Mouse (Mus musculus) hindbrain, embryonic 14.5 days (tissue): ENCODE results near the gene Chodl. TPM values are rescaled to one million over a fixed set of nuclear protein-coding genes. Genes with fewer than 3 reads are reported as not detected.
A peak's percentile ranks its signal among the peaks of the same experiment; 100 is the strongest.

Experiments
- ATAC-seq: fragments of 200-750 bp; cut with Nextera tagmentation; 2 replicates; pipeline ENCODE4 v1.8.0; 2017; ENCODE audit warnings: moderate number of reproducible peaks, mild to moderate bottlenecking, moderate TSS enrichment, moderate library complexity; ENCODE audit not compliant: low FRiP score
- DNase-seq: peaks from one replicate; pipeline ENCODE4 v3.0.0-alpha.2; 2015; ENCODE audit warnings: low spot score
- H3K27ac ChIP-seq: fragments of 300-500 bp; sonication (generic); 2 replicates; pipeline ENCODE4 v1.5.1; 2014; ENCODE audit warnings: mild to moderate bottlenecking, moderate library complexity
- H3K27me3 ChIP-seq: fragments of 300-500 bp; sonication (generic); 2 replicates; pipeline ENCODE4 v1.6.1; 2014; ENCODE audit warnings: mild to moderate bottlenecking, low read length, mixed read lengths; ENCODE audit not compliant: control insufficient read depth, insufficient read depth
- H3K36me3 ChIP-seq: fragments of 300-500 bp; sonication (generic); replicated peaks from 2 replicates; pipeline ENCODE4 v1.6.1; 2014; ENCODE audit not compliant: control insufficient read depth, insufficient read depth
- H3K4me1 ChIP-seq: fragments of 300-500 bp; sonication (generic); replicated peaks from 2 replicates; pipeline ENCODE4 v1.6.1; 2014; ENCODE audit warnings: antibody characterized with exemption, low read length, mixed read lengths; ENCODE audit not compliant: control insufficient read depth, insufficient read depth
- H3K4me2 ChIP-seq: fragments of 300-500 bp; sonication (generic); replicated peaks from 2 replicates; pipeline ENCODE4 v1.6.1; 2014; ENCODE audit warnings: mild to moderate bottlenecking, moderate library complexity
- H3K4me3 ChIP-seq: fragments of 300-500 bp; sonication (generic); replicated peaks from 2 replicates; pipeline ENCODE4 v1.5.1; 2014; ENCODE audit warnings: mild to moderate bottlenecking, low read length
- H3K9ac ChIP-seq: fragments of 300-500 bp; sonication (generic); 2 replicates; pipeline ENCODE4 v1.6.1; 2014
- H3K9me3 ChIP-seq: fragments of 300-500 bp; sonication (generic); 2 replicates; pipeline ENCODE4 v1.6.1; 2016; ENCODE audit warnings: low read length; ENCODE audit not compliant: control insufficient read depth
- WGBS: fragments of 180-500 bp; shearing (Covaris S2); extraction: QIAGEN DNeasy Blood & Tissue Kit; methylation state at CpG from one replicate; pipeline ENCODE4 v1.1.7; 2014; 5-methylcytosine and 5-hydroxymethylcytosine counted together
- polyA plus RNA-seq: library from polyadenylated mRNA; unstranded; fragments of >200 nt; fragmentation: Nextera tagmentation; extraction: Ambion mirVana; gene quantifications from 2 replicates; pipeline ENCODE4 v1.2.1, GENCODE M21; 2014

Chodl gene
- 31.8 and 37.5 TPM in 2 replicates for polyA plus RNA-seq

DNA sequence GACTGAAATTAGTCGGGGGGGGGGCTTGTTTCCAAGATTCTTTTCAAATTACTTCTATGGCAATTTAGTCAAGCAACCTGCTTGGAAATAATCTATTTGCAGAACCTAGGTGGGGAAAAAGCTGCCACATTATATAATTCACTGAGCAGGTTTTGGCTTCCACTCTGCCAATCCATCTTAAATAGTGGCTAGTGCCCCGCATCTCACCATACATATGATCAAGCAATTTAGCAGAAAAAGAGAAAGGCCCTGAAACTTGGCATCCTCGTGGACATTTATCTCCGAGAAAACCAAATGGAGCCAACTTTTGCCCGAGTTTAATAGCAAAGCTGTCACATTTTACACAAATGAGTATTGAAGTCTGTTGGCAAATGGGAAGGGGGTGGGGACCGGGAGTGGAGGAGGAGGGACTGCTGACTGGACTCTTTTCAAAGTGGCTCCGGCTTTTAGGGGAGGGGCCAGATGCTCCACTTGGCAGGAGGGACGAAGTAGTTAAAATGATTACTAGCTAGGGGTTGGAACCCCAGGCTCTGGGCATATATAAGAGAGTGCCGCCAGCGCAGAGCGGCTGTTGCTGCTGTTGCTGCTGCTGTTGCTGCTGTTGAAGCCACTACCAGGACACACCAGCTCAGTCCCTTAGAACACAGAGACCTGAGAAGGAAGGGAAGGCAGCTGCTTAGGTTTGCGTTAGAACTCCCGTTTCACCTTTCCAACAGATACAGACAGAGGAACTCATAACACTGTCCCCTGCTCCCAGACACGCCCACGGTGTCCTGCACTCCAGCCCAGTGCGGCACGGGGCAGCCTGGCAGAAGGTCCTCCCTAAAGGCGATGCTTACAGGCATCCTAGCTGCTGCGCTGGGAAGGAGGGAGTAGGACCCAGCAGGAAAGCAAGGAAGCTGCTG, at the start of gene Chodl:
Gene Chodl (plus strand): TSS at position 567 of the 905 bp plus-strand sequence.
- peak within 1 kb of the TSS; percentile 56; the same call in 1 of the 2 replicates for H3K27ac ChIP-seq
- H3K4me1 ChIP-seq, result peaks cover 9% of the 10 kb centered on the region
- H3K9me3 ChIP-seq, result no peaks in the 10 kb centered on the region
- DNase-seq, result peak; percentile 72
- peak within 1 kb of the TSS; percentile 98 for H3K4me2 ChIP-seq
- H3K9ac ChIP-seq, result peak within 1 kb of the TSS; percentile 72
- peak; percentile 84 for ATAC-seq
- H3K36me3 ChIP-seq, result no peaks in the 10 kb centered on the region
- WGBS, result 8% methylated on average over 19 of the region's 19 CpGs
- H3K4me3 ChIP-seq, result peak within 1 kb of the TSS; percentile 53
- H3K27me3 ChIP-seq, result no peaks in the 10 kb centered on the region

DNA sequence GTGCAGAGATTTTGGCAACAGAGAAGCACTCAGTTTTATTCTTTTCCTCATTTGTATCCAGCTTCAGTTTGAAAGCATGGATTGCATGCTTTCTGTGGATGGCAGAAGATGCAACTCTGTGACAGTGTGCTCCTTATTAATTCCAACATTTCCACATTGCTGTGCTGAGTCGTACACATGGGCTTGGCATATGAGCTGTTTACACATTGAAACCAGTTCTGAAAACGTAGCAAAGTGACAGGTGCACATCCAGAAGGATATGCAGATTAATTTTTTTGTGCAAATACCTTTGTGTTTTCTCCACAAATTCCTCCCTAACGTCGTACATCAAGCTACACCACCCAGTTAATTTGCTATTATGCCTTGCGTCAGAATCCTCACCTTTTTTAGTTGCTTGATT, 8.1 kb upstream of the Chodl start:
- no peak for DNase-seq
- 71% methylated on average over 5 of the region's 5 CpGs for WGBS
- H3K9ac ChIP-seq, result no peak overlapping the region
- H3K9me3 ChIP-seq, result no peaks in the 10 kb centered on the region
- H3K27me3 ChIP-seq, result no peaks in the 10 kb centered on the region
- no peak overlapping the region for H3K4me3 ChIP-seq
- H3K4me2 ChIP-seq, result no peak overlapping the region
- no peak overlapping the region for H3K27ac ChIP-seq
- no peaks in the 10 kb centered on the region for H3K36me3 ChIP-seq
- ATAC-seq, result no peak
- H3K4me1 ChIP-seq, result no peaks in the 10 kb centered on the region

DNA sequence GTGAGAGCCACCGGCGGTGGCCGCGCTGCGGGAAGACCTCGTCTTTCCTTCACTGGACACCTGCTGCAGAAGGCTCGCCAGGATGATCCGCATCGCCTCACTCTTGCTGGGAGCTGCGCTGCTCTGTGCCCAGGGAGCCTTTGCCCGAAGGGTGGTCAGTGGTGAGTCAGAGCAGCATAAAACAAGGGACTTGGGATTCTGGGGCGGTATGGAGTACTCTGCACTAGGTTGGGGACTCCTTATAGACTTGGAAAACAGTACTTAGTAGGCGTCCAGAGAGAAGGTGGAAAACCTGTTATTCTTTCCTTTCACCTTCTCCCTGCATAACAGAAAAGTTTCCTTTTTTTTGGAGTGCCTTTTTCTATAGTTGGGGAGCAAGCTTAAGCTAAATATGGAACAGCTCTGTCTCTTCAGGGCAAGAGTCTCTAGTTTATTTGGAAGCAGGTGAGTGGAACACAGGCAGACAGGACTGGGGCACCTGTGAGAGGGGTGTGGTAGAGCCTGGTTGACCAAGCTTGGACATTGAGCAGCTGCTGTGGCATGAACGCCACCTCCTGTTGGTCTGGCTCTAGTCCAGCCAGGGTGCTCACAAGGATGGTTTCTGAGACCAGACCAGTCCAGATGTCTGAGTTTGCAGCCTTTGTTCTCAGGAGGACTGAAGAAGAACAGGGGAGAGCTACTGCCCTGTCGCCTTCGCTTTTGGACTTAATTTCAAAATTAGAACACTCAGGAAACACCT, 708 bp downstream of the Chodl start:
- H3K27ac ChIP-seq, result peak overlapping the region; percentile 56; the same call in 1 of the 2 replicates
- WGBS, result 14% methylated on average over 16 of the region's 16 CpGs
- H3K27me3 ChIP-seq, result no peaks in the 10 kb centered on the region
- H3K9ac ChIP-seq, result peak overlapping the region; percentile 72
- peak overlapping the region; percentile 53 for H3K4me3 ChIP-seq
- no peaks in the 10 kb centered on the region for H3K36me3 ChIP-seq
- peak overlapping the region; percentile 98 for H3K4me2 ChIP-seq
- peaks cover 9% of the 10 kb centered on the region for H3K4me1 ChIP-seq
- no peaks in the 10 kb centered on the region for H3K9me3 ChIP-seq
- peak; percentile 28 for DNase-seq
- ATAC-seq, result peak; percentile 58

DNA sequence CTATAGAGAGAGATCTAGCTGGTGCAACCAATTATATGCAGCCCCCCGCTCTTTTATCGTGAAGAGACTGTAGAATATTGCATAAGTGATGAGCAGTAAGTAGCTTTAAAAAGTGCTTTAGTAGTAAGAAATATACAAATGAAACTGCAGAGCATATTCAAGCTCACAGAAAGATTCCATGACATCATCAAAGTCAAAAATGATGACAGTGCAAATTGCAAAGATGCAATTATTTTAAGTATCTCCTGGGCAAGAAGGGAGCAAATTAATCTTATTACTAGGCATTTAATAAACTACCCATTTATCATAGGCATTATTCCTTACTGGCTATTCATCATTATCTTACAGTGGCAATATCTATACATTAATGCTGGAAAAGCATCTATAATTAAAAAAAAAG, 3.5 kb downstream of the Chodl start:
- WGBS, result 90% methylated on average over 2 of the region's 2 CpGs
- DNase-seq (no peak), ATAC-seq (no peak)
- Histone ChIP-seq H3K4me2 (no peak overlapping the region), H3K9me3 (no peaks in the 10 kb centered on the region), H3K4me3 (no peak overlapping the region), H3K36me3 (no peaks in the 10 kb centered on the region), H3K27ac (no peak overlapping the region), H3K9ac (no peak overlapping the region), H3K4me1 (peaks cover 9% of the 10 kb centered on the region), H3K27me3 (no peaks in the 10 kb centered on the region)

DNA sequence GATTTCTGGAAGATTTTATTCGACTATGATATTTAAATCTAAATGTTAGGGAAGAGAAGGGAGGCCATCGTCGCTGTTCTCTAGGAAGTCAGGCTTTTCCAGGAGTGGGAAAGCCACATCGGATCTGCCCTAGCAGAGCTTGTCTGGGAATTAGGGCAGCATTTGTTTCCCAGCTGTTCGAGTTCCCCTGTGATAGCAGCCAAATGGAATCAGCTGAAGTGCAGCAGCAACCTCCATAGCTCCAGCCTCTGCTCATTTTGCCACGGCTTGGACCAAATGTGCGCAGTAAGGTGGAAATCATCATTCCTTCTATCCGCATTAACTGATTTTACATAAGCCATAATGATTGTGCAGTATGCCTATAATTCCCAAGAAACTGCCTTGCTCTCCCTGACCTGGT, 7.0 kb downstream of the Chodl start:
- 82% methylated on average over 8 of the region's 8 CpGs for WGBS

DNA sequence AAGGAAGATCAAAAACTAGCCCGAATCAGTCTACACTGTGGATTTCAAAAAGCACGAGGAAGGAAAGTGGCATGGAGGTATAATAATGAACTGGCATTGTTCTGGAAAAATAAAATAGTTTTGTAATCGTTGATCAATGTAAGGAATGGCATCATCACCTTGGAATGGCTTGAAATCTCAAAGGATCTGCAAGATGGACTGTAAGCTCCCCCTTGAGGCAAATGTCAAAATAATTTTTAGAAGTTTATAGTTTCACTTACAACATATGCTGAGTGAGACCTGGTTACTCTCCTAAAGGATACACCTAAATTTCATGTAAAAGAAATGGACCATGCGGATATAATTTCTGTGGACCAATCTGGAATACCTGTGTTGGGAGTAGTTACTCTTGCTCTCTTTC, 19.6 kb downstream of the Chodl start:
- Histone ChIP-seq H3K36me3 (no peaks in the 10 kb centered on the region), H3K9me3 (no peaks in the 10 kb centered on the region), H3K9ac (no peak overlapping the region), H3K4me3 (no peak overlapping the region), H3K27ac (no peak overlapping the region), H3K27me3 (no peaks in the 10 kb centered on the region), H3K4me2 (no peak overlapping the region), H3K4me1 (no peaks in the 10 kb centered on the region)
- WGBS, result 81% methylated on average over 4 of the region's 4 CpGs
- ATAC-seq (no peak), DNase-seq (peak; percentile 37)

More for the DNA sequence above, 7.0 kb downstream of the Chodl start:
- no peak overlapping the region for H3K4me2 ChIP-seq
- H3K9ac ChIP-seq, result no peak overlapping the region
- no peak overlapping the region for H3K27ac ChIP-seq
- H3K36me3 ChIP-seq, result no peaks in the 10 kb centered on the region
- DNase-seq (no peak), ATAC-seq (no peak)
- H3K4me1 ChIP-seq, result no peaks in the 10 kb centered on the region
- H3K9me3 ChIP-seq, result no peaks in the 10 kb centered on the region
- no peak overlapping the region for H3K4me3 ChIP-seq
- H3K27me3 ChIP-seq, result no peaks in the 10 kb centered on the region

DNA sequence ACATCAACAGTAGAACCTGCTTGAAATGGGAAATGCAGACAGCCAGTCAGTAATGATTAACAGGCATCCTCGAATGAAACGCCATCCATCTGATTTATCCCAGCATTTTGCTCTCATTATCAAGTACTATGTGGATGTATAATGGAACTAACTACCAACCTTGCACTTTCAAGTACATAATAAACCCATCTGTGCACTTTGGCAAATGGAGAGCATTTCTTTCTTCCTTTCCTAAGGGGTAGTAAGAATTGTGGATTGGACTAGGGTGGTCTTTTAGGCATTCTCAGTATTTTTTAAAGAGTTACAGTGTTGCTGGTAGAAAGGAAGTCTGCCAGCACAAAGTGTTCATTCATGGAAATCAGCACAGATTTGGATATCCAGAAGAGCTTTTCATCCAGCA, 26.7 kb downstream of the Chodl start:
- DNase-seq (no peak), ATAC-seq (no peak)
- WGBS, result 74% methylated on average over 2 of the region's 2 CpGs
- Histone ChIP-seq H3K27ac (no peak overlapping the region), H3K36me3 (no peaks in the 10 kb centered on the region), H3K4me2 (no peak overlapping the region), H3K9me3 (no peaks in the 10 kb centered on the region), H3K4me3 (no peak overlapping the region), H3K27me3 (no peaks in the 10 kb centered on the region), H3K4me1 (no peaks in the 10 kb centered on the region), H3K9ac (no peak overlapping the region)

DNA sequence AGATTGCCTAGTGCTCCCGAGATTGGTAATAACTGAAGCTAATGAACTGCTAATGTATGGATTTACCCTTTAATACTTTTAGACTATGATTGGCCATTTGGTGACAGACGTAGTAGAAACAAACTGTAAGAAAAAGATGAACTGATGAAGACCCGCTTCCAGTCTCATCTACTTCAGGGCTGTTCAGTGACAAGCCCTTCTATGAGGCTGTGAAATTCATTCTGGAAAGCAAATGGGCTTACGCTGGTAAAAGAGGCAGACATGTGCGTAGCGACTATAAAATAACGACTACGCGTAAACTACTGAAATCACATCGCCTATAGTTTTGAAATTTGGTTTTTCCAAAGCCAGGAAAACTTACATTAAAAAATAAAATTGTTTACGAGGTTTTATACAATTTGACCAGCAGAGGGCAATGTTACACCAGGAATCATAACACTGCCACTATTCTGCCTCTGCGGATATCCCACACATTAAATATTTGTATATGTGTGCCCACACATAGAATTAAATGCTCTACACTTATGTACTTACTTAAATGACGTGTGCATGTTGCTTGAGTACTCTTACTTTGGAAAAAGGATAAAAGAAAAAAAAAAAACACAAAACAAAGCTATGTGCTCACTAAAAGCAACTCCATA, 38.5 kb downstream of the Chodl start:
- Histone ChIP-seq H3K36me3 (no peaks in the 10 kb centered on the region), H3K9me3 (no peaks in the 10 kb centered on the region), H3K4me3 (no peak overlapping the region), H3K9ac (no peak overlapping the region), H3K27me3 (no peaks in the 10 kb centered on the region), H3K4me2 (no peak overlapping the region), H3K27ac (no peak overlapping the region), H3K4me1 (no peaks in the 10 kb centered on the region)
- peak; percentile 53; the same call in 1 of the 2 replicates for ATAC-seq
- WGBS, result 41% methylated on average over 13 of the region's 13 CpGs
- DNase-seq, result peak; percentile 84

DNA sequence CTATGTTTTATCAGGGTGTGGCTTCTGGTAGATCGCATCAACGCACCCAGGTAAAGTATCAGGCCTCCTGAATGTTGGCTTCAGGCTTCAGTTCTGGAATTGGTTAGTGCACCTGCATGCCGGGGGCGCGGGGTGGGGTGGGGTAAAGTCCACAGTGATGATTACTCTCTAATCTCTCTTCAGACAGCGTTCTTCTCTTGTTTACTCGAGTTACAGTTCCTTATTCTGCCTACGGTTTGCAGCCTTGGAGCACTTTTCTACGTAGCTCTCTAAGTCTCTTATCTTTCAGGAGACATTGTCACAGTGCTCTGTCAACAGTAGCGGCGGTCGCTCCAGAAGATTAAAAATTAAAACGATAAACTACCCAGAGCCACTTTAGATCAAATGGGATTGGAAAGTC, 43.4 kb downstream of the Chodl start:
- no peak for DNase-seq
- Histone ChIP-seq H3K9me3 (no peaks in the 10 kb centered on the region), H3K27me3 (no peaks in the 10 kb centered on the region), H3K9ac (no peak overlapping the region), H3K4me3 (no peak overlapping the region), H3K4me1 (no peaks in the 10 kb centered on the region), H3K4me2 (no peak overlapping the region), H3K36me3 (no peaks in the 10 kb centered on the region), H3K27ac (no peak overlapping the region)
- 93% methylated on average over 13 of the region's 13 CpGs for WGBS
- ATAC-seq, result no peak
